Mouse (Mus musculus): ENCODE results near the gene Rfx1.

Gene Rfx1

DNA sequence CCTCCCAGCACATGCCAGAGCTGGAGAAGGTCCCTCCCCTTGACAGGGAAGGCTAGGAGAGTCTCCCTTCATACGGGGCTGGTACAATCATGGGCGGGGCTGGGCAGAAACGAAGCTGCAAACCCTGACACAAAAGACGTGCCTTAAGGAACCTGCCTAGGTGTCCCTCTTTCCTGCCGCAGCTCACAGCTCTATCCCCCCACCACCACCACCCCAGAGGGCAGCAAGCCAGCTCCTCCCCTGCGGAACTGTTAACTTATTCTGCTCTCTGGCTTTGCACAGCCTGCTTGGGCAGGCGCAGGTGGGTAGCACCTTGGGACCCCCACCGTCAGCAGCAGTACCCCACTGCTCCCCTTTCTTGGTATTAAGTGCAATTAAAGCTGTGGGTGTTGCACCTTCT lies 29.4 kb downstream of the Rfx1 start:
- no peak for DNase-seq

DNA sequence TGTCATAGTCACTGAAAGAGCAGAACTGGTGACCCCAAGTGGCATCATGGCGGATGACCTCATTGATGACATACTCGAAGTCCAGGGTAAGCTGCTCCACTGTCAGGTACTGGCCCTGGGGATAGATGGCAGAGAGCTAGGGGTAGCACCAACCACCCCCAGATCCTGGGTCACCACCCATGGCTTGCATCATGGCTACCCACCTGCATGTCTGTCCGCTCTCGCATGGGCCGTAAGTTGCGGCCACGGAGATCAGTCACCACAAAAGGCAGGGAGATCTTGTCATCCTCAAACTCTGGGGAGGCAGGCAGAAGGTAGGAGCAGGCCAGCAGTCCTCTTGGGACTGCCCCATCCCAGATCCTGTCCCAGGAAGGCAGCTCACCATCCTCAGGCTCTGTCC lies 31.7 kb downstream of the Rfx1 start:
- no peak for DNase-seq

DNA sequence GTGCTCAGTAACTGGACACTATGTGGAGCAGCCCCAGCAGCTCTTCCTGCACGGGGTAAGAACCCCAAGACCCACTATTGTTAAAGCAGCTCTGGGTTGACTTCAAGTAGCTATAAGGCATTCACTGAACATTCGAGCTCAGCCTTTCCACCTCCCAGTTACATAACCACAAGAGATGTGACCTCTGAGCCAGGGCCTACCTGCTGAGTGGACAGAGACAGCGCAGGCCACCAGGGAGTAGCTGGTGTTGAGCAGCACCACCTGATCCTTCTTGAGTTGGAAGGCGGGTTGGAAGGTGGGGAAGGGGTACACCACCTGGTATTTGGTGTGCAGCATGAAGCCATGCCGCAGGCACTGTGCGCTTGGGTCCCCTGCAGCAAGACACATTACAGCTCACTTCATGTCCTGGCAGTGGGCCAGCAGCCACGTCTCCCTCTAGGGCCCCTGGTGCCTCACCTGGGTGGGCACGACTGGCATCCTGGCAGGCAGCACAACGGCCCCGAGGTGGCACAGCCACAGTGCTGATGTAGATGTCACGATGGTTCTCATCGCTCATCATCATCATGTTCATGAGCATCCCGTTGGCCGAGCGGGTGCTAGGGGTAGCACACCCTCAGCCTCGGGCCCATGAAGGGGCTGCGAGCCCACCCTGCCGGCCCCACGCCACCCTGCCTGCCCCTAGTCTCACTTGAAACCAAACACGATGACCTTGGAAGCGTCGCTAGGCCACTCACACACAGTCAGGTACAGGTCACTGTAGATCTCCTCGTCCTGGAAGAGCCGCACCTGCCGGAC lies 35.0 kb downstream of the Rfx1 start:
- no peak for DNase-seq

GRCm38 (mm10) chr8:84103601-84104000 lies 37.0 kb downstream of the Rfx1 start:
- peak; percentile 80 to 82 for DNase-seq

- peak; percentile 84 to 90 for DNase-seq
Measured at GRCm38 (mm10) chr8:84104221-84104620, 37.6 kb downstream of the Rfx1 start.

- peak; percentile 100 for DNase-seq
Measured at GRCm38 (mm10) chr8:84104697-84105609, 38.3 kb downstream of the Rfx1 start, which contains the start of gene Dcaf15. Dcaf15 (minus strand) TSS chr8:84104768.

DNA sequence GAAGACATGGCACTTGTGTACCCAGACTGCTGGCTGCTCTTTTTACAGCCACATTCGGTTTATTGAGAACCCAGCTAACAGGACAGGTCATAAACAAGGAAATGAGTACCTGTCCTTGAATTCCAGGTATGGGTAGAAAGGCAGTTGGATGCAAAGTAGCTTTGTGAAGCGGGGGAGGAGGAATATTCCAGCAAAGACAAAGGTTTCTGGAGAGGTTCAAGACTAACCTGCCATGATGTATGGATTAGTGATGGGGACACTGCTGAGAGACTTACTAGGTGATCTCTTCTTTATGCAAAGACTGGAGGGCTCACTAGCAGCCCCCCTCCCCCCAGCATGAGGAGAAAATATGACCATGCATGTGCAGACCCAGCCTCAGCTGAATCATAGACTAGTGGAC lies 39.0 kb downstream of the Rfx1 start:
- DNase-seq, result no peak

- no peak for DNase-seq
Measured at GRCm38 (mm10) chr8:84106216-84107040, 39.8 kb downstream of the Rfx1 start.

- DNase-seq, result no peak
Measured at GRCm38 (mm10) chr8:84115646-84116045, 49.0 kb downstream of the Rfx1 start.

GRCm38 (mm10) chr8:84122151-84122550 lies 55.5 kb downstream of the Rfx1 start:
- no peak for DNase-seq

- no peak for DNase-seq
Measured at GRCm38 (mm10) chr8:84125656-84126055, 59.0 kb downstream of the Rfx1 start, which contains the start of gene Podnl1. Podnl1 (plus strand) TSS chr8:84125989.

DNA sequence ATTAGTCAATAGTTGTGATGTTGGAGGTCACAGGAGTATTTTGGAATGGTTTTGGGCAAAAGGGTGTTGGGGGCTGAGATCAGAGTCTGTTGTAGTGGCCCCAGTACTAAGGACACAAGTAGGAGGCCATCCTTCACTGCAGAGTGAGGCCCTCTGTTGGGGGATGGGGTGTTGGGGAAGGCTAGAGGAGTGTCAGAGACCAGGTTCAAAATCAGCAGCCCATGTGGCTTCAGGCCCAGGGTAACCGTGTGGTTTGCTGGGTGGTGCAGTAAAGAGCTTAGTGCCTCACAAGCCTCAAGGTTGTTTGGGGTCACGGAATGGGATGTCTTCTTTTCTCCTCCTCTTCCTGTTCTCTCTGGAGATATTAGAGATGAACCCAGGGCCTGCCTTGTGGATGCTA lies 60.1 kb downstream of the Rfx1 start:
- no peak for DNase-seq

- no peak for DNase-seq
Measured at GRCm38 (mm10) chr8:84127202-84127901, 60.7 kb downstream of the Rfx1 start.

DNA sequence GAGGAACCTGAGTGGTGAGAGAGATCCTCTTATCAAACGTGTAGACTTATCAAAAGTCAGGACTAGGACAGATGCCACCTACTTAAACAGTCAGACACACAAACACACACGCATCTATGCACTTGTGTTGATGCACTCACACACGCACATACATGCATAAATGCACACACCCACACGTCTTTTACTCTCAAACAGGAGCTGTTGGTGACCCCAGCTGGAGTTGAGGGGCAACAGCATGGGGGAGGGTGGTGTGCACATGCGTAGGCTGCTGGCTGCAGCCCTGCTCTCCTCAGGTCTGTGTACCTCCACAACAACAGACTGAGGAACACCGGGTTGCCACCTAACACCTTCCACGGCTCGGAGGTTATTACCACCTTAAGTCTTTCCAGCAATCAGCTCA lies 61.6 kb downstream of the Rfx1 start:
- no peak for DNase-seq

GRCm38 (mm10) chr8:84130806-84131205 lies 64.2 kb downstream of the Rfx1 start:
- DNase-seq, result peak; percentile 79 to 84

DNA sequence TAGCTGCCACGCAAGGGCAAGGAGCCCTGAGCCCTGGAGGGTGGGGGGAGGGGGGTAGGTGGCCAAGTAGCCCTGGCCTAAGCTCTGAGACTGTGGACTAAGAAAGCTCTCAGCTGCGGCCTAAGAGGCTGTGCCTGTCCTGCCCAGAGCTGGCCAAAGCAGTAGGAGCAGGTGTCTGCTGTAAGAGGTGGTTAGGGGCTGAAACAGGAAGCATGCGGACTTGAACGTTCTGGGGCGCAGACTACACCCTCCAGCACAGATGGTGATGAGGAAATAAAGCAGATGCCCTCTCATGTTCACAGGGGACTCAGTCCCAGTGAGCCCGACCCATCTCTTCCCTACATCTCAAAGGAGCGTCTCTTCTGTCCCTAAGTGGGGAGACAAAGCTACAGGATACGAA lies 65.6 kb downstream of the Rfx1 start:
- DNase-seq, result no peak

DNA sequence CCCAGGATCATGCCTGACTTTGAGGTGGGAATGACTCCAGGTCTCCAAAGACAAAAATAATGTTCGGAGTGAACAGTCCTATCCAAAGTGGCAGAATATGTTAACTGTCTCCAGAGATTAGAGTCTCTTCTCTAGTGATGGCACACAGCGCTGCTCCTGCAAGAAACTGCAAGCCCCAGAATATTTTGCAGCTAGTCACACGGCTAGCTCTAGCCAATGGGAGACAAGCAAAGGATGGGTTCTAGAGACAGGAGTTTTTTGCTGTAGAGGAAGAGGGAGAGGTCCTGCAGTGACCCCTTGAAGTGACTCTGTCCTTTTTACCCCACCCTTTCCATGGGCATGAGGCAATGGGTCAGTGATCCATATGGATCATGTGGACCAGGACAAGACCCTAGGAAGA lies 71.2 kb downstream of the Rfx1 start:
- DNase-seq, result no peak

GRCm38 (mm10) chr8:84140838-84141237 lies 74.2 kb downstream of the Rfx1 start:
- no peak for DNase-seq

GRCm38 (mm10) chr8:84144636-84145245 lies 78.1 kb downstream of the Rfx1 start:
- DNase-seq, result no peak

All from cerebellum, postnatal 10 days (tissue).